Mouse (Mus musculus) midbrain, embryonic 16.5 days (tissue): ENCODE results near the gene Rasgrp1. TPM values are rescaled to one million over a fixed set of nuclear protein-coding genes. Genes with fewer than 3 reads are reported as not detected.

Experiments
- ATAC-seq: fragments of 200-750 bp; cut with Nextera tagmentation; 2 replicates; pipeline ENCODE4 v1.8.0; 2017; ENCODE audit warnings: moderate TSS enrichment
- H3K27ac ChIP-seq: fragments of 300-500 bp; sonication (generic); 2 replicates; pipeline ENCODE4 v1.5.1; 2014; ENCODE audit warnings: mild to moderate bottlenecking, low read length, mixed read lengths
- H3K27me3 ChIP-seq: fragments of 300-500 bp; sonication (generic); 2 replicates; pipeline ENCODE4 v1.6.1; 2014; ENCODE audit warnings: low read depth, low read length, mixed read lengths; ENCODE audit not compliant: control insufficient read depth, insufficient read depth
- H3K36me3 ChIP-seq: fragments of 300-500 bp; sonication (generic); 2 replicates; pipeline ENCODE4 v1.6.1; 2014; ENCODE audit warnings: mild to moderate bottlenecking, low read length, moderate library complexity, mixed read lengths; ENCODE audit not compliant: control insufficient read depth, insufficient read depth
- H3K4me1 ChIP-seq: fragments of 300-500 bp; sonication (generic); 2 replicates; pipeline ENCODE4 v1.6.1; 2014; ENCODE audit warnings: mild to moderate bottlenecking, low read length, mixed read lengths; ENCODE audit not compliant: control insufficient read depth, insufficient read depth
- H3K4me2 ChIP-seq: fragments of 300-500 bp; sonication (generic); 2 replicates; pipeline ENCODE4 v1.6.1; 2014; ENCODE audit warnings: mild to moderate bottlenecking, low read length, mixed read lengths
- H3K4me3 ChIP-seq: fragments of 300-500 bp; sonication (generic); 2 replicates; pipeline ENCODE4 v1.5.1; 2014; ENCODE audit warnings: low read depth, mild to moderate bottlenecking, low read length, moderate library complexity, mixed read lengths
- H3K9ac ChIP-seq: fragments of 300-500 bp; sonication (generic); 2 replicates; pipeline ENCODE4 v1.6.1; 2014; ENCODE audit warnings: low read depth, low read length, mixed read lengths
- H3K9me3 ChIP-seq: fragments of 300-500 bp; sonication (generic); replicated peaks from 2 replicates; pipeline ENCODE4 v1.6.1; 2014; ENCODE audit warnings: mild to moderate bottlenecking, low read length, mixed read lengths; ENCODE audit not compliant: control insufficient read depth, poor library complexity, severe bottlenecking
- WGBS: fragments of 180-500 bp; shearing (Covaris S2); extraction: QIAGEN DNeasy Blood & Tissue Kit; methylation state at CpG from one replicate; pipeline ENCODE4 v1.1.7; 2014; 5-methylcytosine and 5-hydroxymethylcytosine counted together
- polyA plus RNA-seq: library from polyadenylated mRNA; unstranded; fragments of >200 nt; fragmentation: Nextera tagmentation; extraction: Ambion mirVana; gene quantifications from 2 replicates; pipeline ENCODE4 v1.2.1, GENCODE M21; 2015

Rasgrp1 gene
- polyA plus RNA-seq, 1 experiment from 2014 or later: 3.4 TPM

- Histone ChIP-seq H3K27me3 (no peaks in the 10 kb centered on the region), H3K36me3 (no peaks in the 10 kb centered on the region), H3K4me1 (peaks cover 13% of the 10 kb centered on the region; the same call in 1 of the 2 replicates), H3K27ac (no peak overlapping the region), H3K4me2 (no peak overlapping the region), H3K9ac (no peak overlapping the region), H3K4me3 (no peak overlapping the region), H3K9me3 (0 out of 2 replicates have a peak, but pooled peaks cover 2% of the 10 kb centered on the region)
- ATAC-seq: no peak
- 82% methylated on average over 5 of the region's 5 CpGs for WGBS
These were observed 29.1 kb downstream of the Rasgrp1 start for GRCm38 (mm10) chr2:117313586-117314235.

- H3K4me2 ChIP-seq: peak overlapping the region; percentile 52
- peaks cover 13% of the 10 kb centered on the region; the same call in 1 of the 2 replicates for H3K4me1 ChIP-seq
- 28% methylated on average over 7 of the region's 7 CpGs for WGBS
- H3K9ac ChIP-seq: peak overlapping the region; percentile 27
- no peaks in the 10 kb centered on the region for H3K27me3 ChIP-seq
- peak overlapping the region; percentile 67 for H3K27ac ChIP-seq
- 0 out of 2 replicates have a peak, but pooled peaks cover 2% of the 10 kb centered on the region for H3K9me3 ChIP-seq
- peak; percentile 94 for ATAC-seq
- peak overlapping the region; percentile 18; the same call in 1 of the 2 replicates for H3K4me3 ChIP-seq
- no peaks in the 10 kb centered on the region for H3K36me3 ChIP-seq
These were observed 30.3 kb downstream of the Rasgrp1 start for GRCm38 (mm10) chr2:117312441-117312895.

DNA sequence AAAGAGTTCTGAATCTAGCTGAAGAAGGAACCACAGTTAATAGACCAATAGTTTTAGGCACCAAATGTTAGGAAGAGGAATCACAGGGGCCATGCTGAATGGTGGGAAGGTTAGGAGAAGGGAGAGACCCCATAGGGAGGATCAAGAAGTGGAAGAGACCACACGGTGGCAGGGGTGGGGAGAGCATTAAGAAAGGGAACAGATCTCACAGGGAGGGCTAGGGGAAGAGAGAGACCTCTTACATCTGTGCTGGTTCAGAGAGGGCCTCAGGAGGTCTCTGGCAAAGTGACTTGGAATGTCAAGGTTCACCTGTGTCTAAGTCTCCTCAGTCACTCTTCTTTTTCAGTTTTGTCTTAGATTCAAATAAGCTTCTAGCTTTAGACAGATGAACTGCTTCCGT is 30.8 kb downstream of the Rasgrp1 start:
- Histone ChIP-seq H3K36me3 (no peaks in the 10 kb centered on the region), H3K9ac (no peak overlapping the region; the same call in 1 of the 2 replicates), H3K4me1 (peaks cover 13% of the 10 kb centered on the region; the same call in 1 of the 2 replicates), H3K4me2 (peak overlapping the region; percentile 52), H3K9me3 (0 out of 2 replicates have a peak, but pooled peaks cover 2% of the 10 kb centered on the region), H3K27ac (peak overlapping the region; percentile 67), H3K4me3 (no peak overlapping the region; the same call in 1 of the 2 replicates), H3K27me3 (no peaks in the 10 kb centered on the region)
- ATAC-seq: 0 out of 2 replicates have a peak, but pooled peaks have one; percentile 25
- 34% methylated on average over 2 of the region's 2 CpGs for WGBS

- Histone ChIP-seq H3K4me1 (peaks cover 13% of the 10 kb centered on the region; the same call in 1 of the 2 replicates), H3K9ac (no peak overlapping the region), H3K27ac (no peak overlapping the region), H3K9me3 (no peaks in the 10 kb centered on the region), H3K27me3 (no peaks in the 10 kb centered on the region), H3K4me2 (no peak overlapping the region), H3K36me3 (no peaks in the 10 kb centered on the region), H3K4me3 (no peak overlapping the region)
- 56% methylated on average over 1 of the region's 1 CpGs for WGBS
- no peak for ATAC-seq
These were observed 31.5 kb downstream of the Rasgrp1 start for GRCm38 (mm10) chr2:117311349-117311748.

DNA sequence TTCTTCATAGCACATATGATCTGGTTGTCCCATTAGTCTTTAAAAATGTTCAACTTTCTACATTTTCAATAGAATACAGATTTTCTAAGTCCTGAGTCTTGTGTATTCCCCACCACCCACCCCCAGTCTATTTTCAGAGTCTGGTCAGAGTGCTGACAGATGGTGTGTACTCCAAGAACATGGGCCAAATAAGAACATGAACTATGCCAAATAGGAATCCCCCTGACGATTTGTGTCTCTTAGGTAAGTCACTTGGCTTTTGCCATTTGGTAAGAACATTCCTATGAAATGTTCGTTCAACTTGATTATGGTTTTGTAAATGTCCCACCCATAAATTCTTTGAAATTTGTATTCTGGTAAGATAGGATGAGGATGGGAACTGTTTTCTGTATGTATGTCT is 33.8 kb downstream of the Rasgrp1 start:
- no peak for ATAC-seq
- Histone ChIP-seq H3K4me1 (peaks cover 13% of the 10 kb centered on the region; the same call in 1 of the 2 replicates), H3K36me3 (no peaks in the 10 kb centered on the region), H3K27ac (no peak overlapping the region), H3K27me3 (no peaks in the 10 kb centered on the region), H3K4me3 (no peak overlapping the region), H3K9ac (no peak overlapping the region), H3K4me2 (no peak overlapping the region), H3K9me3 (no peaks in the 10 kb centered on the region)
- WGBS: 84% methylated on average over 2 of the region's 2 CpGs

DNA sequence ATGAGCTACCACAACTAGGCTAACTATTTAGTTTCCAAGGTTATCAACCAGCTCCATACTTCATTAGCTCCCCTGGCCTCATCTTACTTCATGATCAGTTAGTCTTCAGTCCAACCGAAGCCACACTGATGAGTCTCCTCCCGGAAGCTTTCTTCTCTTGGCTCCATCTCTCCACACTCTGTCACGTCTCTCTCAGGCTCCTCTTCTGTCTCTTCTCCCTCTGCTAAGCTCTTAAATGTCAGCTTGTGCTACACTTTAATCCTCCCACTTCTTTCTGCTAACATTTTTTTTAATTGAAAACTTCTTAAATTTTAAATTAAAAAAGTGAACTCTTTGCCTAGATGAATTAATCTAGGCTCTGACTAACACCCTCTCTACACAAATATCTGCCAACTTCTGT is 34.8 kb downstream of the Rasgrp1 start:
- peaks cover 11% of the 10 kb centered on the region; the same call in 1 of the 2 replicates for H3K4me1 ChIP-seq
- 98% methylated on average over 3 of the region's 3 CpGs for WGBS
- H3K4me2 ChIP-seq: no peak overlapping the region
- no peak overlapping the region for H3K9ac ChIP-seq
- H3K4me3 ChIP-seq: no peak overlapping the region
- no peak overlapping the region for H3K27ac ChIP-seq
- no peaks in the 10 kb centered on the region for H3K36me3 ChIP-seq
- H3K27me3 ChIP-seq: no peaks in the 10 kb centered on the region
- ATAC-seq: no peak
- H3K9me3 ChIP-seq: no peaks in the 10 kb centered on the region

GRCm38 (mm10) chr2:117304941-117305340 is 37.9 kb downstream of the Rasgrp1 start:
- no peak overlapping the region for H3K27ac ChIP-seq
- no peak overlapping the region for H3K9ac ChIP-seq
- no peaks in the 10 kb centered on the region for H3K4me1 ChIP-seq
- H3K9me3 ChIP-seq: no peaks in the 10 kb centered on the region
- H3K4me2 ChIP-seq: no peak overlapping the region
- 93% methylated on average over 5 of the region's 5 CpGs for WGBS
- H3K36me3 ChIP-seq: no peaks in the 10 kb centered on the region
- no peak for ATAC-seq
- H3K27me3 ChIP-seq: no peaks in the 10 kb centered on the region
- no peak overlapping the region for H3K4me3 ChIP-seq

GRCm38 (mm10) chr2:117303391-117304350 is 39.1 kb downstream of the Rasgrp1 start:
- no peak for ATAC-seq
- no peaks in the 10 kb centered on the region for H3K27me3 ChIP-seq
- no peaks in the 10 kb centered on the region for H3K36me3 ChIP-seq
- WGBS: 92% methylated on average over 12 of the region's 12 CpGs
- no peaks in the 10 kb centered on the region for H3K4me1 ChIP-seq
- no peak overlapping the region for H3K27ac ChIP-seq
- H3K4me2 ChIP-seq: no peak overlapping the region
- H3K4me3 ChIP-seq: no peak overlapping the region
- no peak overlapping the region for H3K9ac ChIP-seq
- H3K9me3 ChIP-seq: no peaks in the 10 kb centered on the region
